Mouse (Mus musculus): ENCODE measurements at regions not wholly inside any gene's neighbourhood (a gene's known extent, or its start where the extent isn't known, plus 50 kb on each side); places are given as distances from the start of the nearest gene placed in this dataset.

GRCm38 (mm10) chr13:84058251-84058650 is 163.8 kb upstream of the Tmem161b start:
- no peaks in the 10 kb centered on the region for H3K27me3 ChIP-seq (ENCODE audit: insufficient read depth, low read length)
- H3K9me3 ChIP-seq (ENCODE audit: low read length), result no peaks in the 10 kb centered on the region
- peak overlapping the region; percentile 60 for H3K9ac ChIP-seq
- peaks cover 24% of the 10 kb centered on the region for H3K4me1 ChIP-seq (ENCODE audit: insufficient read depth)
- H3K27ac ChIP-seq (ENCODE audit: low read depth, low read length), result peak overlapping the region; percentile 96
- no peak for TF ChIP-seq CTCF (IDR thresholded peaks at IDR 0.05; ENCODE audit: low read depth)
- peak; percentile 82 for DNase-seq
- 12% methylated on average over 3 of the region's 3 CpGs for WGBS
- H3K4me3 ChIP-seq (ENCODE audit: low read depth, low read length), result peak overlapping the region; percentile 14
- ATAC-seq, result no peak
- H3K4me2 ChIP-seq (ENCODE audit: low read depth), result peak overlapping the region; percentile 44
- H3K36me3 ChIP-seq (ENCODE audit: insufficient read depth), result no peaks in the 10 kb centered on the region

- H3K9ac ChIP-seq, result peak overlapping the region; percentile 60
- no peaks in the 10 kb centered on the region for H3K9me3 ChIP-seq (ENCODE audit: low read length)
- WGBS, result 2% methylated on average over 10 of the region's 10 CpGs
- H3K36me3 ChIP-seq (ENCODE audit: insufficient read depth), result no peaks in the 10 kb centered on the region
- ATAC-seq, result peak; percentile 69
- H3K27me3 ChIP-seq (ENCODE audit: insufficient read depth, low read length), result no peaks in the 10 kb centered on the region
- H3K4me1 ChIP-seq (ENCODE audit: insufficient read depth), result peaks cover 24% of the 10 kb centered on the region
- H3K4me2 ChIP-seq (ENCODE audit: low read depth), result peak overlapping the region; percentile 44
- TF ChIP-seq CTCF (IDR thresholded peaks at IDR 0.05; ENCODE audit: low read depth), result no peak
- peak overlapping the region; percentile 25 for H3K4me3 ChIP-seq (ENCODE audit: low read depth, low read length)
- peak; percentile 89 for DNase-seq
- H3K27ac ChIP-seq (ENCODE audit: low read depth, low read length), result peak overlapping the region; percentile 96
Measured at GRCm38 (mm10) chr13:84059031-84059651, 163.0 kb upstream of the Tmem161b start.

GRCm38 (mm10) chr13:84059661-84060452 is 162.2 kb upstream of the Tmem161b start:
- H3K27ac ChIP-seq (ENCODE audit: low read depth, low read length), result peak overlapping the region; percentile 96
- DNase-seq (peak; percentile 72), ATAC-seq (peak; percentile 18)
- H3K4me2 ChIP-seq (ENCODE audit: low read depth), result peak overlapping the region; percentile 44
- H3K27me3 ChIP-seq (ENCODE audit: insufficient read depth, low read length), result no peaks in the 10 kb centered on the region
- peaks cover 24% of the 10 kb centered on the region for H3K4me1 ChIP-seq (ENCODE audit: insufficient read depth)
- no peaks in the 10 kb centered on the region for H3K36me3 ChIP-seq (ENCODE audit: insufficient read depth)
- no peaks in the 10 kb centered on the region for H3K9me3 ChIP-seq (ENCODE audit: low read length)
- TF ChIP-seq CTCF (IDR thresholded peaks at IDR 0.05; ENCODE audit: low read depth), result peak; percentile 20; the same call in 1 of the 2 replicates
- WGBS, result 5% methylated on average over 5 of the region's 5 CpGs
- peak overlapping the region; percentile 25 for H3K4me3 ChIP-seq (ENCODE audit: low read depth, low read length)
- peak overlapping the region; percentile 60 for H3K9ac ChIP-seq

GRCm38 (mm10) chr13:84060453-84060834 is 161.7 kb upstream of the Tmem161b start:
- TF ChIP-seq CTCF (IDR thresholded peaks at IDR 0.05; ENCODE audit: low read depth), result no peak
- DNase-seq (peak; percentile 57), ATAC-seq (no peak)
- Histone ChIP-seq H3K4me3 (ENCODE audit: low read depth, low read length) (peak overlapping the region; percentile 10; the same call in 1 of the 2 replicates), H3K4me1 (ENCODE audit: insufficient read depth) (peaks cover 25% of the 10 kb centered on the region), H3K27ac (ENCODE audit: low read depth, low read length) (peak overlapping the region; percentile 96), H3K9ac (peak overlapping the region; percentile 60), H3K4me2 (ENCODE audit: low read depth) (peak overlapping the region; percentile 44), H3K9me3 (ENCODE audit: low read length) (no peaks in the 10 kb centered on the region), H3K27me3 (ENCODE audit: insufficient read depth, low read length) (no peaks in the 10 kb centered on the region), H3K36me3 (ENCODE audit: insufficient read depth) (no peaks in the 10 kb centered on the region)
- WGBS, result 5% methylated on average over 3 of the region's 3 CpGs

GRCm38 (mm10) chr13:84060906-84061305 is 161.2 kb upstream of the Tmem161b start:
- peak overlapping the region; percentile 44 for H3K4me2 ChIP-seq (ENCODE audit: low read depth)
- no peaks in the 10 kb centered on the region for H3K36me3 ChIP-seq (ENCODE audit: insufficient read depth)
- H3K27ac ChIP-seq (ENCODE audit: low read depth, low read length), result peak overlapping the region; percentile 96
- no peak for TF ChIP-seq CTCF (IDR thresholded peaks at IDR 0.05; ENCODE audit: low read depth)
- H3K9me3 ChIP-seq (ENCODE audit: low read length), result no peaks in the 10 kb centered on the region
- ATAC-seq (no peak), DNase-seq (peak; percentile 50)
- peak overlapping the region; percentile 60 for H3K9ac ChIP-seq
- WGBS, result 12% methylated on average over 3 of the region's 3 CpGs
- H3K4me3 ChIP-seq (ENCODE audit: low read depth, low read length), result peak overlapping the region; percentile 10; the same call in 1 of the 2 replicates
- peaks cover 30% of the 10 kb centered on the region for H3K4me1 ChIP-seq (ENCODE audit: insufficient read depth)
- H3K27me3 ChIP-seq (ENCODE audit: insufficient read depth, low read length), result no peaks in the 10 kb centered on the region

GRCm38 (mm10) chr13:84061820-84062480 is 160.1 kb upstream of the Tmem161b start:
- Histone ChIP-seq H3K4me1 (ENCODE audit: insufficient read depth) (peaks cover 37% of the 10 kb centered on the region), H3K4me2 (ENCODE audit: low read depth) (peak overlapping the region; percentile 44), H3K27me3 (ENCODE audit: insufficient read depth, low read length) (no peaks in the 10 kb centered on the region), H3K36me3 (ENCODE audit: insufficient read depth) (no peaks in the 10 kb centered on the region), H3K9me3 (ENCODE audit: low read length) (no peaks in the 10 kb centered on the region), H3K9ac (peak overlapping the region; percentile 67), H3K4me3 (ENCODE audit: low read depth, low read length) (peak overlapping the region; percentile 17), H3K27ac (ENCODE audit: low read depth, low read length) (peak overlapping the region; percentile 96)
- ATAC-seq (no peak), DNase-seq (peak; percentile 81)
- no peak for TF ChIP-seq CTCF (IDR thresholded peaks at IDR 0.05; ENCODE audit: low read depth)
- 5% methylated on average over 7 of the region's 7 CpGs for WGBS

Measured in forebrain, postnatal 0 days (tissue).